Mouse (Mus musculus) gastrocnemius, postnatal 4 days (tissue): ENCODE measurements around the gene Shc2. TPM values are rescaled to one million over a fixed set of nuclear protein-coding genes. Genes with fewer than 3 reads are reported as not detected.

Experiments
- DNase-seq, 2 experiments: peaks; one replicate each; pipeline ENCODE4 v3.0.0; 2021 to 2022; ENCODE audit warnings: low spot score in 2 of 2, mixed read lengths in 2 of 2
- total RNA-seq, 2 experiments: library from RNA; stranded (reverse); gene quantifications; 2 replicates each; pipeline ENCODE4 v1.2.3; 2021

Gene Shc2
- total RNA-seq, 2 experiments from 2014 or later: 5.8 to 5.9 TPM

DNA sequence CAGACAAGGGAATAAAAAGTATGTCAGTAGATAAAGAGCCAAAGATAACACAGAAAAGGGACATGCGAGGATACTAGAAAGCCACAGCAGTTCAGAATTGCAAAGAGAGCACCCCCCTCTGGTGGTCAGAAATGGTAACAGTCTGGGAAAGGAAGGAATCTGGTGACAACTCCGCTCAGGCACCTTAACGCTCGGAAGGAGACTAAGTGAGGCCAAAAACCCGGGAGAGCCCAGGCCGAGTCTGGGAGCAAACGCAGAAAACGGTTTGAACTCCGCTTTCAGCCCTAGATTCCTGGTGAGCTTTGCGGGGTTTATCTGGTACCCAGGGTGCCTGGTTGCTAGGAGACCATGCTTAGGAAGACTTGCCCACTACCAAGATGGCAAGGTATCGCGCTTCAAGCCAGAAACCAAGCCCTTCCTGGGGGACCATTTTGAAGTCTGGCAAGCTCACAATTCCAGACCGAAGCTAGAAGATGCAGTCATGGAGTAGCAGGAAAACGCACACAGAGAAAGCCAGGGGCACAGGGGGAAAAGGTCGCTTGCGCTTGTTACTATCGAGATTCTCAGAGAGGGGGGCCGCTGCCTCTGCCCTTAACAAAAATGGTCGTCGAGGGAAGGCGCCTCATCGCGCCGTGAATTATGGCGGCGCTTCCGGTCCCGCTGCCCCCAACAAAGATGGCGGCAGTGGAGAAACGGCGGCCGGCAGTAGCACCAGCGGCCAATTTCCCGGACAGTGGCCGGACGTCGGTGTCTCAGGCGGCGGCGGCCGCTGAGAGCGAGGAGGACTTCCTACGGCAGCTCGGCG, 31.3 kb upstream of the Shc2 start, which contains the start of gene Tpgs1:
Tpgs1 (plus strand) TSS at position 599 of the 805 bp plus-strand sequence.
- peak; percentile 76 to 89 for DNase-seq

DNA sequence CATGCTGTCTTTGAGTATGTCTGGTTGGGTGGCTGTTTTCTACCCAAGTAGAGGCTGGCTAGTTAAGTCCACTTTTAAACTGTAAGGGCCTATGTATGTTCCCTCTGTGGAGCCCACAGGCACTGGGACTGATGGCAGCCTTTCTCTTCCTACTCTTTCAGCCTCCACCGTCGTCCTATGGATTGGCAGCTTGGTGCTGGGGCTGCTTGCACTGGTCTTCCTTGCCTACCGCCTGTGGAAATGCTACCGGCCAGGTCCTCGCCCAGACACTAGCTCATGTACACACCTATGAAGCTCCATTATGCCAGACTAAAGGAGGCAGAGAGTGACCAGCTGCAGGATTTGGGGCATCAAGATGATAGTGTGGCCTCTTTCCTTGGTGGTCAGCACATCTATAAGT, 30.4 kb upstream of the Shc2 start:
- DNase-seq: no peak

DNA sequence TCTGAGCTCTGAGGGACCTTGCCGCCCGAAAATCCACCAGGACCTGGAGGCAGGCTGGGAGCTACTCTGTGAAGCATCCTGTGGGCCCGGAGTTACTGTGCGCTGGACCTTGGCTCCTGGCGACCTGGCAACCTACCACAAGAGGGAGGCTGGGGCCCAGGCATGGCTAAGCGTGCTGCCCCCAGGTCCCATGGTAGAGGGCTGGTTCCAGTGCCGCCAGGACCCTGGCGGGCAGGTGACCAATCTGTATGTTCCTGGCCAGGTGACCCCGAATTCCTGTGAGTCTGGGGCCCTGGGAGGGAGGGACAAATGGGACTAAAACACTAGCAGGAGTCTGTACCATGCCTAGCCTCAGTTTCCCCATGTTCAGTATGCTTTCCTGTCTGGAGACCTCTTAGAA, 28.8 kb upstream of the Shc2 start:
- DNase-seq: no peak

DNA sequence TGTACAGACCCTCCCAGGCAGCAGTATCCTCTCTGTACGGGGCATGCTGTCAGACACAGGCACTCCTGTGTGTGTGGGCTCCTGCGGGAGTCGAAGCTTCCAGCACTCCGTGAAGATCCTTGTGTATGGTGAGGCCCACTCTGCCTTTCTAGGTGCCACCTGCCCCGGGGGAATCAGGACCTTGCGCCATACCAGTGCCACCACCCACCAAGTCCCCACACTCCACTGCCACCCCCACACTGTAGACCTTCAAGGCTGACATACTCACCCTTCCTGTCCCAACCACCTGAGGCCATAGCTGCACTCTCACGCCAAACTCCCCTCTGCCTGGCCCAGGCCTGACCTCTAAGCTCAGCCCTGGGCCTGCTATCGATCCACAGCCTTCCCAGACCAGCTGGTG, 27.3 kb upstream of the Shc2 start:
- DNase-seq: no peak

DNA sequence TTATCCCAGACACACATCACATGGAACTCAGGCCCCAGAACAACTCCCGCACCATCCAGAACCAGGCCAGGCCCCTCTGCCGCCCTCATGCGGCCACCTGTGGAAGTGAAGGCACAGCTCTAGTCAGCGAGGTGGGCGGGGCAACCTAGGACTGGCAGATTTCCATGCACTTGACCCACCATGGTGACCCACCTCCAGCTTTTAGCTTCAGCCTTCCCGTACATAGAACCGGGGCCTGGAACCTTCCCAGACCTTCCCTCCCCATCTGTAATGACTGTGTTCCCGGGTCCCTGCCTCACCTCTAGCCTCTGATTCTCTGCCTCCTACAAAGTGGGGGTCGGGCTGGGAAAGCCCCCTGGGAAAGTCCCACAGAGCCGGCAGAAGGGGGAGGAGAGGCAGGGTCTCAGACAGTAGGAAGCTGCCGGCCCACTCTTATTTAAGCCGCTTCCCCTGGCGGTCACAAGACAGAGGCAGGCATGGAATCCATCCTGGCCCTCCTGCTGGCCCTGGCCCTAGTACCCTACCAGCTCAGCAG, 26.5 kb upstream of the Shc2 start, which contains the start of gene Madcam1:
Madcam1 (plus strand) TSS at position 429 of the 535 bp plus-strand sequence.
- peak in 1 of 2 experiments; percentile 55 for DNase-seq

DNA sequence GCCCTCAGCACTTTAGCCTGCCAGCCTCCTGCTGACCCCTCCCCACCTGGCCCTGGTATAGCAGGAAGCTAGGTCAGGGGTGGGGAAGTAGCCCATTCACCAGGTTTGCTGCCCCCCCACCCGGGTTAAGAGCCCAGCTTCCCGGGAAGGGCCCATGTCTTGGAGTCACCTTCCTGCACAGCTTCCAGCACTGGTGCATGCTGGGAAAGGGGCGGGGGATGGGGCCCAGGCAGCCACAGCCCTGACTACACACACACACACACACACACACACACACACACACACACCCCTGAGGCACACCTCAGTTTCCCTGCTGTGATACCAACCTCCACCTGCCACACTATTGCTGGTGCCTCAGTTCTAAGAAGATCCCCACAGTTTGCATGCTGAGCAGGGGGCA, 24.1 kb upstream of the Shc2 start:
- DNase-seq: no peak

DNA sequence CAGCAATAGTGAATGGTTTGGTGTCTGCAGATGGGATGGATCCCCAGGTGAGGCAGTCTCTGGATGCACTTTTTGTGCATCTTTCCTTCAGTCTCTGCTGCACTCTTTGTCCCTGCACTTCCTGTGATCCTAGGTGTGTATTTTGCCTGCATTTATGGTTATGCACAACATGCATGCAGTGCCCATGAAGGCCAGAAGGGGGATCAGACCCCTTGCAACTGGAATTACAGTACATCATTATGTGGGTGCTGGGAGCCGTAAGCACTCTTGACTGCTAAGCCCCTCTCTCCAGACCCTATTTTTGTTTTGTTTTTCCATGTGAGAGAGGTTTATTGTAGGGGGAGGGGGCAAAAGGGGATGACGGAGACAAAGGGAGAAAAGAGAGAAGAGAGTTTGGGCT, 22.6 kb upstream of the Shc2 start:
- DNase-seq: no peak

DNA sequence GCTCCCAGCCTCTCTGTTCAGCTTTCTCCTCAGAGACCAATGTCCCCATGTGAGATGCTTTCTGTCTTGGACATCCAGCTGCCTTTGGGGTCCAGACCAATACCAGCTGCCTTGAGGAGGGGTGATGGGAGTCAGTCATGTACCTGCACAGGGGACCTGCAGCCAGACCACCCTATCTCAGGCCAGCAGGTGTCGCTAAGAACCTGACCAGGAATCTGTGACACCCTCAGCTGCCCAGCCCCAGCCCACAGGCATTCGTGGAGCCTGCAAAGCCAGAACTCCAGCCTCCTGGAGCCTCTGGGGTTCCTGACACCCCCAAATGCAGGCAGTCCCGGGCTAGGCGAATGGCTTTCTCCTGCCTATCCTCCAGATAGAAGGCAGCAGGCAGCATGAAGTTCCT, 21.1 kb upstream of the Shc2 start:
- no peak for DNase-seq

DNA sequence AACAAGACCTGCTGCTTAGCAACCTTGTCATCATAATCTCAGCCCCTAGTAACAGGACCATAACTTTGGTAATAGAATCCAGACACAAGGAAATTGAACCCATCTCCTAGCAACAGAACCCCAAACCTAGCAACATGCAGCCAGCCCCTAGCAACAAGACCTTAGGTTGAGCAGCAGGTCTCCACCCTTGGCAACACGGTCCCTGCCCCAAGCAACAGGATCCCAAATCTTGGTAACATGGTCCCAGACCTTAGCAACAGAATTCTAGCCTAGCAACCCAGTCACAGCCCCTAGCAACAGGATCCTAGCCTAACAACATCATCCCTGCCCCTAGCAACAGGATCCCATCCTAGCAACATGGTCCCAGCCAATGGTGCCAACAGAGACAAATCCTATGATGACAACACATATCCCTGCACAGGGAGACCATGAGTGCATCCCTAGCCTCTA, 17.3 kb upstream of the Shc2 start:
- no peak for DNase-seq

DNA sequence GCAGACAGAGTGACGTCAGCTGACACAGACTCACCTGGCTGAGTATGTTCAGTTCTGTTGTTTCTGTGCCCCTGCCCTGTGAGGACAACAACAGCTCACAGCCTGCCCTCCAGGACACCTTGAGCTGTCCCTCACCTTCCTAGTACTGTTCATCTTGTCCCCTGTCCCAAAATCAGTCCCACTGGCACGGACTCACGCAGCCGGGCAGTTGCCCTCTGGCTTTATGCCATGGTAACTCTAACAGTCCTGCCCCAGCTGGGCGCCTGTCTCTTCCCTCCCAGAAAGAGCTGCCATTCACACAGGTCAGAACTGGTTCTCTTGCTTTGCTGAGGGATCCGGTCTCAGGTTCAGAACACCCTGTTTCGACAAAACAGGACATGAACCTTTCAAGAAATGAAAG, 15.1 kb upstream of the Shc2 start:
- no peak for DNase-seq

DNA sequence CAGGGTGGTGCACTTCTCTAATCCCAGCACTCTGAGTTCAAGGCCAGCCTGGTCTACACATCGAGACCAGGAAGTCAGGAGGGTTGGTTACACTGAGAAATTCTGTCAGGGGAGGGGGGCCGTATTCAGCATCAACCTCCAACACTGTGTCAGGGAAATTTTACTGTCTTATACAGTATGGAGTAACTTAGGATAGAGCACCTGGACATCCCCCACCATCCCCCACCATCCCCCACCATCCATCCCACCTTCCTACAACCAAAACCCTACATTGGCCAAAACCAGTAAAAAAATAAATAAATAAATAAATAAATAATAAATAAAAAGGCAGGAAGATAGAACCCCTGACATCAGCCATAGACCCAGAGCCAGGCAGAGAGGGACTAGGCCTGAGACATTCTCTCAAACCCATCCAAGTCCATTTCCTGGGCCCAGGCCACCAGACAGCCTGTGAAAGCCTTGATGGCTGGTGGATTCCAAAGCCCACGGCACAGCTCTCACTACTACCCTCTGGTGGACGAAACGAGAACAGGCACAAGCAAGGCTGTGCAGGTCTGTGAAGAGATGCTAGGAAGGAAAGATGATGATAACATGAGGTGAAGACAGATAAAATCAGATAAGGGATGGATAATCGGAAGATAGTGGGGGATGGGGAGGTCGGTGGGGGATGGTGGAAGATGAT, 11.5 kb upstream of the Shc2 start:
- peak; percentile 65 to 69 for DNase-seq

DNA sequence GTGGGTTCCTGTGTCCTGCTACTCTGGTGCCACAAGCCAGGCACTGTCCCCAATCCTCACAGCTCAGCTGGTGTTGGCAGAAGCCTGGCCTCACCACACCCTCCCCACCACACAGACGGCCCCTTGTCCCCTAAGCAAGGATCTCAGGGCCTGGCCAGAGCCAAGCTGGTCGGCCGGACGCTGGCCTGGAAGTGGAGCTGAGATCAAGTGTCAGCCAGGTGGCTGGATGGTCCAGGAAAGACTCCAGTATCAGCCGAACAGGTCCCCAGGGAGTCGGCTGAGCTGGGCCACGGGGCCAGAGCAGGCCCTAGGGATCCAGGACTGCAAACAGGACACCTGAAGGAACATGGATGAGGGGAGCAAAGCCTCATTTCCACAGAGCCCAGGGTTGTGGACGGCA, 8.0 kb upstream of the Shc2 start, which contains the start of gene Odf3l2:
Odf3l2 (minus strand) TSS at position 28 of the 400 bp plus-strand sequence.
- DNase-seq: no peak

DNA sequence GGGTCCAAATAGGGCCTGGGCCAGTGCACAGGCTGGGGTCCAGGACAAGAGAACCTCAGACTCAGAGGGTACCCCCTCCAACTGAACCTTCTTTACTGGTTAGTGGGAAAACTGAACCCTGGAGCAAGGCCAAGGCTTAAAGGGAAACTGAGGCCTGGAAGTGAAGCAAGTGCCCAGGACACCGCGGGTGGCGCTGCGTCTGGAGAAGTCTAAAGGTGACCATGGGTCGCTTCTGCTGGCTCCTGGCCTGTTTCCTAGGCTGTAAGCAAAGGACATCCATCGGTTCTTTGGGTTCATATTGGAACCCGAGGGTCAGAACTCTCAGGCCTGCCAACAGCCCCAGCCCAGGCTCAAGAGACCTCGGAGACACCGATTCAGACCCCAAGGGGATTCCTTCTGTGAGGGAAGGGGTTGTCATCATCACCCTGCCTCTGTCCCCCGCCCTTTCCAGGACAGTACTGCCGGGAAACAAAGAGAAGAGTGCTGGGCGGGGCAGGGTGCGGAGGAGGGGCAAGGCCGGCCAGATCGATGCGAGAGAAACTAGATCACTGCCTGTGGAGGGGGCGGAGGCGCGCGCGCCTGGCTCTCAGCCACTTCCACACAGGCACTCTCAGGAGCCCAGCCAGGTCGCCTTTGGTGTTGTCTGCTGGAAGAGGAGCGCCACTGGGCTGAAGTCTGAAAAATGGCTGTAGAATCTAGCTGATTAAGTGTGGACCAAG, 927 bp upstream of the Shc2 start:
- DNase-seq: peak in 1 of 2 experiments; percentile 59

DNA sequence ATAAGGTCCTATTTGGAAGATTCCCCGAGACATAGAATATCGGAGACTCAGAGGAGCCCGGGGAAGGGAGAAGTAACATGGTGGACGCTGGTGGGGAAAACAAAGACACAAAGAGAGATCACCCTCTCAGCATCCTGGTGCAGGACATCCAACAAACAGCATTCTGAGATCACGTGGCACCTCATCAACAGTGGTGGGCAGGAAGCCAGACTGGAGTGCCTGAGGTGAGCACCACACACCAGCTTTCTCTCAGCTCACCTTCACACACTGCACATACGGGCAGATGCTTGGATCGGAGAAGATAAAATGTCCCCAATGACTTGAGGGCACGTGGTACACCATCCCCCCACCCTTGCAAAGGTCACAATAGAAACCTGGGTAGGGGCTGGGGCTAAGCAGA, 1.4 kb downstream of the Shc2 start:
- DNase-seq: no peak

DNA sequence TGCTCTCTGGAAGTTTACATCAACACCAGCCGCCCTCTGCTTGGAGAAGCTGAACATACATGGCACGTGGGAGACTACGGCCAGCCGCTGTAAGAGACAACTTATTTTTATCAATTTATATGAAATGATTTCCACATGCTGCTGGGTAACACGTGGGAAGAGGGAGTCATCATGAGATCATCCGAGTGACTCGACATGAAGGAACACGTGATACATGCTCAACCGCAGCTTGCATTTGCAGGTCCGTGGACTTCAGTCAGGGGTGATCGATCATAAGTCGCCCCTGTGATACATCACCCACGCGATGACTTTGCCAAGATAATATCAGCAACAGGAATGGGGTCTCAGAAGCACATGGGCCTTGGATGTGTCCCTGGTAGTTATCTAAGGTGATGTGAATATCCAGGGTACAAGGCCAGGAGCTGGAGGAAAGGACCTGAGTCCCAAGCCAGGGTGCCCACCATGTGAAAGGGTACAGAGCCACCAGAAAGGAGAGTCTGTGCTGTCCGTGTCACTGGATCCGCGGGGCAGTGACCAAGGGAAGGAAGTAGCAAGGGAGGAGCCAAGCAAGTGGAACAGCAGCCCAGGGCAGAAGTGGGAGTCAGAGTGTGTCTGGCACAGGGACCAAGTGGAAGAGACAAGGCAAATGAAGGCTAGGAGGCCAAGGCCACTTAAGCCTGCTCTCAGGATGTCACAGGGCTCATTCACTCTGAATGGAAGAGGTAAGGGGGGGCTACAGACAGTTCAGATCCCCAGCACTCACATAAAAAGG, 4.5 kb downstream of the Shc2 start:
- no peak for DNase-seq

DNA sequence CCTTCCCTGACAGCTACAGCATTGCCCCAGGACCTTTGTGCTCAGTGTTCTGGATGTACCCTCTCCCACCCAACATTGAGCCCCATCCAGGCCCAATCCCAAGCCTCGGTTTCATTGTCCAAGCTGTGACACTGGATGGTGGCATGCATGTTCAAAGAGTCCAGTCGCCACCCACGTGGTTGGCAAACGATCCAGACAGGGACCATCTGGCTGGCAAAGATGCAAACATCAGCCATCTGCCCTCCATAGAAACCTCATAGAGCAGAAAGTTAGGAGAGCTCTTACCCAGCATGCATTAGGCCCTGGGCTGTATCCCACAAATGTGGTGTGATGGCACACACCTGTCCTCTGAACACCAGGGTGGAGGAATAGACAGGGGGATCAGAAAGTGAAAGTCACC, 6.3 kb downstream of the Shc2 start:
- no peak for DNase-seq

DNA sequence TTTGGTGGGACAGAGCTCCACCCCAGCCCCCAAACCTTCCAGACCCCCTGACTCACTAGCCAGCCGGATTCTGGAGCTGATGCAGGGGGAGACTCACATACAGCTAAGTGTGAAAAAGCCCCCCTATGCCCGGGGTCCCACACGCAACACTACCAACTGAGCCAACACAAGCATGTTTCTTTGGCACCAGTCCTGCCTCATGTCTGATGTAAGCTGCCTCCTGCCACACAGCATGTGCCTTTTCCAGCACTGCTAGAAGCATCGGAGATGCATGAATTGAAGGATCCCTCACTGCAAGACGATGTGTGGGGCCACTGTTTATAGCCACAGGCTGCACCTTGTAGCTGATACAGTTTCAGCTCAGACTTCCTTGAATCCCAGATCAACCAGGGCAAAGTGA, 9.3 kb downstream of the Shc2 start:
- DNase-seq: no peak

DNA sequence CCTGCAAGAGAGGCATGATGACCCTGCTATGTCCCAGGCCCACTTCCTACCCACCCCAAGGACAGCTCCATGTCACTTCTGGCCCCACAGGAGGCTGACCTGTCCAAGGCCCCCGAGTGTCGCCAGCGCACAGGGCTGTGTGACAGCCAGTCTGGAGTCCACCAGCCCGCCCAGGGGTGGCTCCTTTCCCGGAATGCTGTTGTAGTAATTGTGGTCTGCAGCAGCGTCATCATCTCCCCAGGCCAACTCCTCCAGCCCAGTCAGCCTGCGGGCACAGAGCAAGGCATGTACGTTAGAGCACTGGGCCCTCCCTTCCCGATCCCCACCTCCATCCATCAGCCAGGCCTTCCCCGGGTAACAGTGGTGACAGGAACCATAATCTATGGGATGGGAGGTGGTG, 11.6 kb downstream of the Shc2 start:
- no peak for DNase-seq

DNA sequence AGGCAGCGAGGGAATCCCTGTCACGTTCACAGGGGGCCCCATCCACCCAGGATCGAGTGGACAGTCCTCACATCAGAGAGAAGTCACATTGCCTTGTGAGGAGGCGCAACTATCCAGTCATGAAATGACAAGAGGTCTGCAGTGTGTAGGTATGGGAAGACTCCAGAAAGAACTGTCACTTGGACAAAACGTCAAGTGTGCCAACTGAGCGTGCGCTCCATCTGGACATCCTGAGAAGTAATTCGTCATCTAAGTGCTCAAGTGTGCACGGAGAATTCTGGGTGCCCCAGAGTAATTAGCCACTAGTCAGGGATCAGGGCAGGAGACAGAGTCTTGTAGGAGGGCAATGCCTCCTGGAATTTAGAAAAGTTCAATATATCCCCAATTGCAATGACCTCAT, 12.3 kb downstream of the Shc2 start:
- no peak for DNase-seq

DNA sequence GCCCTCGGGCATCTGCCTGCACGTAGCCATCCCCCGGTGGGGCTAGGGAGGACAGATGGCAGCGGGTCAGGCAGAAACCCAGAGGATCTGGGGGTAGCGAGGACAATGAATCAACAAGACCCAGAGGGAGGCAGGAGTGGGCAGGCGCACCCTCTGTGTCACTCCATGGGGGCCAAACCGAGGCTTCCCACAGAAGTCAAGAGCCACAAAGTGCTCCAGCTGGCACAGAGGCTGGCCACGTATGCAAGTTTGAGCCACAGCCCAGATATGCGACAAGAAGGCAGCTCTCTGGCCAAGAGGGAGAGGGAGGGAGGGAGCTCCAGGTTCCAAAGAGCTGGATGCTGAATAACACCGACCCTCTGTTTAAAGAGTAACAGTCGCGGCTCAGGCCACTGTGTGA, 13.8 kb downstream of the Shc2 start:
- DNase-seq: no peak

DNA sequence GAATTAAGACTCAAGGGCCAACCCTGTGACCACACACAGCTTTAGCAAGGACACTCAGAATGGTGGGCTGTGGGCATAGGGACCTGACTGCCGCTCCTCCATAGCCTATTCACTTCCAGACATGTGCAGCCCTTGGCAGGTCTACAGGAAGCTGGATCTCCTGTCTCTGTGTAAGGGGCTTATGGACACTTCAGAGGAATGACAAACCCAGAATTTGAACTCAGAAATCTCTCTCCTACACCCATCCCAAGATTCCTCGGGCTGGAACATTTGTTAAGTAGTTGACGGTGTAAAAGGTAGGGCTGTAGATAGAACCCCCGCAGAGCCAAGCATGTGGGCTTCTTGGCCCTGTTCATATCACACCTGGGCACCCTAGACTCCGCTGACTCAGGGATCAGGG, 21.3 kb downstream of the Shc2 start:
- DNase-seq: no peak
